Mouse (Mus musculus) CH12.LX (cell line): Measurements from ENCODE around the gene Pam.

ENCODE experiments used
- BHLHE40 ChIP-seq: IDR thresholded peaks from 2 replicates; pipeline ENCODE4 v1.6.1; 2011; ENCODE audit warnings: mild to moderate bottlenecking, low read depth, low read length, improper control_type of control experiment
- CTCF ChIP-seq, 2 experiments: IDR thresholded peaks in 1 of 2; conservative IDR thresholded peaks in 1 of 2; 2 replicates each; pipeline ENCODE4 v1.5.1; 2011 to 2012; ENCODE audit warnings: low read depth in 2 of 2, low read length in 2 of 2, improper control_type of control experiment in 1 of 2, inconsistent platforms in 1 of 2, mild to moderate bottlenecking in 1 of 2, moderate library complexity in 1 of 2
- ELF1 ChIP-seq: IDR thresholded peaks from 2 replicates; pipeline ENCODE4 v1.6.1; 2014; ENCODE audit warnings: low read depth, mild to moderate bottlenecking, inconsistent platforms, low read length, improper control_type of control experiment
- EP300 ChIP-seq: IDR thresholded peaks from 2 replicates; pipeline ENCODE4 v1.6.1; 2011; ENCODE audit warnings: low read length, improper control_type of control experiment
- IRF4 ChIP-seq: IDR thresholded peaks from 2 replicates; pipeline ENCODE4 v1.6.1; 2014; ENCODE audit warnings: low read depth, mild to moderate bottlenecking, inconsistent platforms, low read length, improper control_type of control experiment
- MXI1 ChIP-seq: IDR thresholded peaks from 2 replicates; pipeline ENCODE4 v1.6.1; 2011; ENCODE audit warnings: mild to moderate bottlenecking, low read depth, low read length, improper control_type of control experiment
- PAX5 ChIP-seq: IDR thresholded peaks from 2 replicates; pipeline ENCODE4 v1.6.1; 2012; ENCODE audit warnings: low read length, inconsistent platforms, mixed read lengths
- POLR2A ChIP-seq: IDR thresholded peaks from 2 replicates; pipeline ENCODE4 v1.6.1; 2011; ENCODE audit warnings: low read depth, mild to moderate bottlenecking, improper control_type of control experiment, low read length
- RAD21 ChIP-seq: IDR thresholded peaks from 2 replicates; pipeline ENCODE4 v1.6.1; 2011; ENCODE audit warnings: low read depth, mild to moderate bottlenecking, low read length, improper control_type of control experiment, moderate library complexity
- SMC3 ChIP-seq: IDR thresholded peaks from 2 replicates; pipeline ENCODE4 v1.6.1; 2011; ENCODE audit warnings: low read depth, low read length, improper control_type of control experiment
- USF1 ChIP-seq: IDR thresholded peaks from 2 replicates; pipeline ENCODE4 v1.6.1; 2014; ENCODE audit warnings: low read depth, mild to moderate bottlenecking, inconsistent platforms, low read length, improper control_type of control experiment

DNA sequence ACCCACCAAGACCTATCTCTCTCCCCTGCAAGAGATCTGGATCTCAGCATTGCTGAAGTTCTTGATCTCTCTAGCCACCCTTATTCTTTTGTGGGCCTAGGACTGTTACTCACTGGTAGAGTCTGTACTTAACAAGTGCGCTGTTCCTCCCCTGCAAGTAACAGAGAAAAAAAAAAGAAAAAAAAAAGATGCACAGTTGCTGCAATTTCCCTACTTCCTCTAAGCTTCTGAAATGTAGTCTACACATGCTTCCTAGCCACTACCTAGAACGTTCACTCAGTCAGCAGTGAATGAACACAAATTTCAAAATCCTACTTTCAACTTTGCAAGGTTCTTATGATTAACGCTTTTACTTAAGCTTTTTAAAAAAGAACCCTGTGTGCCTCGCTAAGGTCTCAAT lies 42.7 kb downstream of the Pam start:
- no peak for TF ChIP-seq SMC3
- no peak for TF ChIP-seq USF1
- no peak for TF ChIP-seq CTCF (conservative IDR thresholded peaks at IDR 0.05 in 1 of 2, IDR thresholded peaks at IDR 0.05 in 1 of 2; ENCODE audit: low read depth in 2 of 2, low read length in 2 of 2)
- TF ChIP-seq IRF4, result no peak
- no peak for TF ChIP-seq ELF1
- no peak for TF ChIP-seq EP300
- TF ChIP-seq PAX5, result no peak
- TF ChIP-seq POLR2A, result no peak
- TF ChIP-seq MXI1, result no peak
- TF ChIP-seq BHLHE40, result no peak
- no peak for TF ChIP-seq RAD21
